Mouse (Mus musculus) lung, embryonic 16.5 days (tissue): ENCODE measurements around the gene Gmfb. TPM values are rescaled to one million over a fixed set of nuclear protein-coding genes. Genes with fewer than 3 reads are reported as not detected.
A peak's percentile ranks its signal among the peaks of the same experiment; 100 is the strongest.

Experiments used
- ATAC-seq: fragments of 200-750 bp; cut with Nextera tagmentation; 2 replicates; pipeline ENCODE4 v1.8.0; 2017; ENCODE audit warnings: low read depth, mild to moderate bottlenecking, moderate library complexity
- H3K27ac ChIP-seq: fragments of 300-500 bp; sonication (generic); 2 replicates; pipeline ENCODE4 v1.5.1; 2014; ENCODE audit warnings: mild to moderate bottlenecking, control low read depth, low read length
- H3K27me3 ChIP-seq: fragments of 300-500 bp; sonication (generic); 2 replicates; pipeline ENCODE4 v1.6.1; 2014; ENCODE audit warnings: low read depth, low read length, mixed read lengths; ENCODE audit not compliant: control insufficient read depth, insufficient read depth
- H3K36me3 ChIP-seq: fragments of 300-500 bp; sonication (generic); 2 replicates; pipeline ENCODE4 v1.6.1; 2014; ENCODE audit warnings: low read length; ENCODE audit not compliant: control insufficient read depth, insufficient read depth
- H3K4me1 ChIP-seq: fragments of 300-500 bp; sonication (generic); replicated peaks from 2 replicates; pipeline ENCODE4 v1.6.1; 2014; ENCODE audit warnings: low read length, mixed read lengths; ENCODE audit not compliant: control insufficient read depth, insufficient read depth
- H3K4me2 ChIP-seq: fragments of 300-500 bp; sonication (generic); 2 replicates; pipeline ENCODE4 v1.6.1; 2014; ENCODE audit warnings: low read depth, low read length, control low read depth
- H3K4me3 ChIP-seq: fragments of 300-500 bp; sonication (generic); 2 replicates; pipeline ENCODE4 v1.5.1; 2014; ENCODE audit warnings: mild to moderate bottlenecking, low read length, control low read depth
- H3K9ac ChIP-seq: fragments of 300-500 bp; sonication (generic); 2 replicates; pipeline ENCODE4 v1.6.1; 2014; ENCODE audit warnings: low read length, control low read depth
- H3K9me3 ChIP-seq: fragments of 300-500 bp; sonication (generic); 2 replicates; pipeline ENCODE4 v1.6.1; 2016; ENCODE audit warnings: low read length; ENCODE audit not compliant: control insufficient read depth
- WGBS: fragments of 180-500 bp; shearing (Covaris S2); extraction: QIAGEN DNeasy Blood & Tissue Kit; methylation state at CpG from one replicate; pipeline ENCODE4 v1.1.7; 2014; 5-methylcytosine and 5-hydroxymethylcytosine counted together
- polyA plus RNA-seq: library from polyadenylated mRNA; unstranded; fragments of >200 nt; fragmentation: Nextera tagmentation; extraction: Ambion mirVana; gene quantifications from 2 replicates; pipeline ENCODE4 v1.2.1, GENCODE M21; 2015

Gmfb gene
- polyA plus RNA-seq, 1 experiment from 2014 or later: 74.9 TPM

GRCm38 (mm10) chr14:46790303-46790702, 31.7 kb downstream of the Gmfb start:
- H3K36me3 ChIP-seq: no peaks in the 10 kb centered on the region
- no peaks in the 10 kb centered on the region for H3K27me3 ChIP-seq
- no peak overlapping the region for H3K4me2 ChIP-seq
- ATAC-seq: no peak
- 61% methylated on average over 4 of the region's 4 CpGs for WGBS
- H3K27ac ChIP-seq: no peak overlapping the region
- no peaks in the 10 kb centered on the region for H3K9me3 ChIP-seq
- no peak overlapping the region for H3K9ac ChIP-seq
- H3K4me3 ChIP-seq: no peak overlapping the region
- H3K4me1 ChIP-seq: peaks cover 13% of the 10 kb centered on the region; the same call in 1 of the 2 replicates

DNA sequence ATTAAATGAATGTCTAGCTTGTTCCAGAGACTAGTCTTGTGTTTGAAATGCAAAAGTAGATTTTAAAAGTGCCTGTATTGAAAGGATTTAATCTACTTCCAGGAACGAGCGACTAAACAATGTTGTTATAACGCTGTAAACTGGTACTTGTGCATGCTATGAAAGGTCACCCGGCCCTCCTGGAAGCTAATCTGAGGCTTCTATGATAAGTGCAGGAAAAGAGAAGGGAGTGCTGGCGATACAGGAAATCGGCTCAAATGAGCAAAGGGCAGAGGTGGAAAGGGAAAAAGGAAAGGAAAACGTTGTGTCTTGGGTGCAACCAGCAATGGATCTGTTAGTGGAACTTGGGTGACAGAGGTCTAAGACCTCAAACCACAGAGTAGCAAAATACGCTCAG, 33.5 kb downstream of the Gmfb start:
- peak; percentile 4; the same call in 1 of the 2 replicates for ATAC-seq
- peak overlapping the region; percentile 46; the same call in 1 of the 2 replicates for H3K9ac ChIP-seq
- peak overlapping the region; percentile 41 for H3K4me2 ChIP-seq
- WGBS: 12% methylated on average over 8 of the region's 8 CpGs
- H3K4me1 ChIP-seq: peaks cover 13% of the 10 kb centered on the region; the same call in 1 of the 2 replicates
- no peaks in the 10 kb centered on the region for H3K9me3 ChIP-seq
- peak overlapping the region; percentile 41 for H3K27ac ChIP-seq
- peak overlapping the region; percentile 96 for H3K4me3 ChIP-seq
- H3K27me3 ChIP-seq: no peaks in the 10 kb centered on the region
- H3K36me3 ChIP-seq: no peaks in the 10 kb centered on the region

DNA sequence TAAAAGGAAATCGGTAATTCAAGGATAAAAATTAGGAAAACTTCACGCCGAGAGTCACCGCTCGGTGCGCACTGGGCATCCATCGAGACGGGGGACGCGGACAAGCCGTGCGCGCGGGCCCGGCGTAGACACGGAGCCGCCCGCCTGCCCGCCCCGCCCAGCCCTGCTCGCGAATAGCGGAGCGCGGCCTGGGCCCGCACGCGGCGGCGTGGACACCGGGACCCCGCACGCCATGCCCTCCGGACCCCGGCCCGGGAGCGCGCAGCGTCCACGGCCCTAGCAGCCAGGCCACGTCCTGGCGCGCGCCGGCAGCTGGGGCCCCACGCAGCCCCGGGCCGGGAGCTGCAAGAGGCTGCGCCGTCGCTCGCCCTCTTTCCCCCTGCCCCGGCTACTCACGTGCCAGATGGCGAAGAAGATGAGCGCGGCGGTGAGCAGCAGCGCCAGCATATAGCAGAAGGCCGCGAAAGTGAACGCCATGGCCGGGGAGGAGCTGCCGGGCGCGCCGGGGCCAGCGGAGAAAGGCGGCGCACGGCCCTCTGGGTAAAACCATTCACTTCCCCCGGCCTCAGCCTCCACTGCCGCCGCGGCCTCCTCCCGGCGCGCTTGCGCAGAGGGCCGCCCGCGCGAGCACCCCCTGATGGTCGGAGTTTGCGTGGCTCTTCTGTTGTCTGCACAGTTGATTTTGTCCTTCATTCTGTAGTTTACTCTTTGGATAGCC, 34.1 kb downstream of the Gmfb start, which contains the start of gene Cnih1:
Gene Cnih1 (minus strand): TSS at position 625 of the 718 bp plus-strand sequence.
- Histone ChIP-seq H3K36me3 (no peaks in the 10 kb centered on the region), H3K4me1 (peaks cover 13% of the 10 kb centered on the region; the same call in 1 of the 2 replicates), H3K4me2 (peak within 1 kb of the TSS; percentile 61), H3K27me3 (no peaks in the 10 kb centered on the region), H3K9me3 (no peaks in the 10 kb centered on the region), H3K27ac (peak within 1 kb of the TSS; percentile 97), H3K9ac (peak within 1 kb of the TSS; percentile 96), H3K4me3 (peak within 1 kb of the TSS; percentile 96)
- WGBS: 0% methylated on average over 73 of the region's 86 CpGs
- ATAC-seq: peak; percentile 97

DNA sequence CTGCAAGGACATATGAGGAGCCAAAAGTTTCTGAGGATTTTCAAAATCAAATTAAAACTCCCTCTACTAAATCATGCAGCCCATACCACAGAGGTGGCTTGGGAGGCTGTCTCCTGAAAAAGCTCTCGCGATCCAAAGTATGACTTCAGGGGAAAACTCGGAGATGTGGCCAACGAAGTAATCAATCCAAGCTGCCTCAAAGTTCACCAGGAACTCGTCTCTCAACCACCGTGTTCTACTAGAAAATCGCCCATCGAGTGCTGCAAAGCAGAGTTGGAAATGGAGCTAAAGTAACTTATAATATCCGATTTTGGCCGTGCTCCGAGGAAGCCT, 34.6 kb downstream of the Gmfb start:
- Histone ChIP-seq H3K9ac (peak overlapping the region; percentile 96), H3K27me3 (no peaks in the 10 kb centered on the region), H3K36me3 (no peaks in the 10 kb centered on the region), H3K4me3 (peak overlapping the region; percentile 96), H3K27ac (peak overlapping the region; percentile 97), H3K9me3 (no peaks in the 10 kb centered on the region), H3K4me1 (peaks cover 13% of the 10 kb centered on the region; the same call in 1 of the 2 replicates), H3K4me2 (peak overlapping the region; percentile 61)
- no peak for ATAC-seq
- WGBS: under 1% methylated on average over 11 of the region's 11 CpGs

GRCm38 (mm10) chr14:46785247-46785646, 36.8 kb downstream of the Gmfb start:
- ATAC-seq: no peak
- 78% methylated on average over 5 of the region's 5 CpGs for WGBS
- no peak overlapping the region for H3K4me3 ChIP-seq
- no peak overlapping the region for H3K27ac ChIP-seq
- H3K27me3 ChIP-seq: no peaks in the 10 kb centered on the region
- H3K9me3 ChIP-seq: no peaks in the 10 kb centered on the region
- H3K4me2 ChIP-seq: no peak overlapping the region
- H3K9ac ChIP-seq: no peak overlapping the region
- H3K4me1 ChIP-seq: peaks cover 13% of the 10 kb centered on the region; the same call in 1 of the 2 replicates
- H3K36me3 ChIP-seq: peaks cover 3% of the 10 kb centered on the region

- 83% methylated on average over 10 of the region's 10 CpGs for WGBS
- Histone ChIP-seq H3K36me3 (peaks cover 20% of the 10 kb centered on the region), H3K4me2 (no peak overlapping the region), H3K9ac (no peak overlapping the region), H3K27me3 (no peaks in the 10 kb centered on the region), H3K9me3 (peaks cover 10% of the 10 kb centered on the region), H3K4me1 (peaks cover 9% of the 10 kb centered on the region; the same call in 1 of the 2 replicates), H3K4me3 (no peak overlapping the region), H3K27ac (no peak overlapping the region)
- no peak for ATAC-seq
Observed at GRCm38 (mm10) chr14:46783327-46783926, 38.6 kb downstream of the Gmfb start.

DNA sequence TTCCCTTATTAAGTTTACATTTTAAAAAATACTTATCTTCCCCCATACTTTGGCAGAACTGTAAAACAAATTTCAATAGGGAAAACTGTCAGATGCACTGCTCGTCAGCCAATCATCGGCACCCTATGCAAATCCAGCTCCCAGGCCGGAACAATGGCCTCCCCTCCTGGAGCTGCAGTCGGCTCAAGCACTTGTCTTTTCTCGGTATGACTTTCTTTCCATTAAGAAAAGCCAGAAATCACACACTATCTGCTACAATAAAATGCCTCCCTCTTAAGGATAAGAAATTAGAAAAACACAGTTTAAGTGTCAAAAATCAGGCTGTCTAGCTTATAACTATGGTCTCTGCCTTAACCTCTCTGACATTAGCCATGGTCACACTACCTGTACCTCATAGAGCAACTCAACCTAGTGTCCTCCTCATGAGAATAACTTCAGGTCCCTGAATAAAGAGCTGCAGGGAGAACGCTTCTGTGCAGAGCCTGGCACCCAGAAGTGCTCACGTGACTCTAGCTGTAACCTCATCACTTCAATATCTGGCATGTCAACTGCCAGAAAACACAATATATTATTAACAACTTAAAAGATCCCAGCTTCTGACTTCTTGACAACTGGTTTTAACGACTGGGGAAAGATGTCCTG, 39.7 kb downstream of the Gmfb start:
- Histone ChIP-seq H3K9me3 (peaks cover 10% of the 10 kb centered on the region), H3K36me3 (peaks cover 30% of the 10 kb centered on the region), H3K4me2 (no peak overlapping the region), H3K9ac (no peak overlapping the region), H3K27ac (no peak overlapping the region), H3K4me1 (peaks cover 9% of the 10 kb centered on the region; the same call in 1 of the 2 replicates), H3K27me3 (no peaks in the 10 kb centered on the region), H3K4me3 (no peak overlapping the region)
- no peak for ATAC-seq
- 85% methylated on average over 8 of the region's 8 CpGs for WGBS

DNA sequence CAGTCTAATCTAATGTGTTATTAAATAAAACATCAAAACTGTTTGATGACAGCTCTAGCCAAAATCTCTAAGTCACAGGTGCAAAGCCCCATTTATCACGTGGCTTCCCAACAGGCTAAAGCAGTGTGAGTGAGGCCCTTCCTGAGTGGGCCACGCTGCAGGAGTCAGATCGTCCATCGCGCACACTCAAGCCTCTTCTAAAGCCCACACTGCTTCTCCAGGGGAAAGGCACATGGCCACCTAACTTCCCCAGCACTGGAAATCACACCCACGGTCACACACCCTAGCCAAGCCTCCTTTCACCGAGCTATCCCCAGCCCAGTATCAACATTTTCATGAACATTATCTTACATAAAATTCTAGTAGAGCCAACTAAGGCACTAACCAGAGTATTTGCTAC, 41.0 kb downstream of the Gmfb start:
- WGBS: 91% methylated on average over 7 of the region's 7 CpGs
- peaks cover 10% of the 10 kb centered on the region for H3K9me3 ChIP-seq
- H3K4me1 ChIP-seq: peaks cover 2% of the 10 kb centered on the region; the same call in 1 of the 2 replicates
- H3K4me2 ChIP-seq: no peak overlapping the region
- no peaks in the 10 kb centered on the region for H3K27me3 ChIP-seq
- H3K27ac ChIP-seq: no peak overlapping the region
- H3K9ac ChIP-seq: no peak overlapping the region
- peaks cover 38% of the 10 kb centered on the region for H3K36me3 ChIP-seq
- H3K4me3 ChIP-seq: no peak overlapping the region
- ATAC-seq: no peak

GRCm38 (mm10) chr14:46779217-46779616, 42.8 kb downstream of the Gmfb start:
- no peak overlapping the region for H3K27ac ChIP-seq
- WGBS: 91% methylated on average over 7 of the region's 7 CpGs
- no peak overlapping the region for H3K9ac ChIP-seq
- no peak overlapping the region for H3K4me3 ChIP-seq
- H3K9me3 ChIP-seq: peaks cover 10% of the 10 kb centered on the region
- peaks cover 43% of the 10 kb centered on the region for H3K36me3 ChIP-seq
- no peaks in the 10 kb centered on the region for H3K4me1 ChIP-seq
- no peak for ATAC-seq
- H3K4me2 ChIP-seq: no peak overlapping the region
- no peaks in the 10 kb centered on the region for H3K27me3 ChIP-seq
